Mouse (Mus musculus) heart, adult 8-10 months (tissue): ENCODE data around the gene Ribc2. TPM values are rescaled to one million over a fixed set of nuclear protein-coding genes. Genes with fewer than 3 reads are reported as not detected.

Experiments used
- DNase-seq: peaks from one replicate; pipeline ENCODE4 v3.0.0; 2022; ENCODE audit warnings: low spot score
- total RNA-seq, 4 experiments: library from RNA; stranded (reverse); gene quantifications; 2 replicates each; pipeline ENCODE4 v1.2.4; 2022

Ribc2 gene
- total RNA-seq, 4 experiments from 2014 or later = not detected

- DNase-seq = peak; percentile 54
These were observed 47.8 kb downstream of the Ribc2 start for GRCm38 (mm10) chr15:85179528-85180180.

DNA sequence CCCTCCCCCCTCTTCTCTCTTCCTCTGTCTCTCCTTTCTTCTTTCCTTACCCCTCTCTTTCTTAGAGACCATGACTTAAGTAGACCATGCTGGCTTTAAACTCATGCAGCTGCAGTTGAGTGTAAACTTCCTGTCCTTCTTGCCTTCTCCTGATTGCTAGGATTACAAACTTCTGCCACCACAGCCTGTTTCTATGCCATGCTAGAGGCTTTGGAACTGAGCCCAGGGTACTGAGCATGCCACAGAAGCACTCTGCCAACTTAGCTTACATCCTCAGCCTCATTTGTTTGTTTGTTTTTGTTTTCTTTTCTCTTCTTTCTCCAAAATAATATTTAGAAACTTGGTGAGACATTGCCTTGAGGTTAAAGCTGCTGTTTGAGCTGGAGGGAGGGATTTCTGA, 48.5 kb downstream of the Ribc2 start:
- no peak for DNase-seq

- no peak for DNase-seq
These were observed 50.2 kb downstream of the Ribc2 start for GRCm38 (mm10) chr15:85182063-85182462.

DNA sequence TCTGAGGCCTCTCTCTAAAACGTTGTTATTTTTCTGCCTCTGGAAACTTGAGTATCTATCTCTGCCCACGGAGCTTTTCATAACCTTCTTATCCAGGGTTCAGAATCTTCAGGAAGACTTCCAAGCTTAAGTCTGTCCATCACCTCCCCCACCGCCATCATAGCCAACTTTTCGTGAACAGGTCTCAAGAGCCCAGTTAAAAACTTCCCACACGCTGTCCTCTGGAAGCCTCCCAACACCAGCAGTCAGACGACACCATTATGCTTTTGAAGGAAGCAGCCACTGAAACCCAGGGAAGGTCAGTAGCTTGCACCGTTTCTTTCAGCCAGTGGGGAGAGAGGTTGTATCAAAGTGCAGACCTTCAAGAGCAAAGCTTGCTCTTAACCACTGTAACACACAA, 55.0 kb downstream of the Ribc2 start:
- DNase-seq = no peak

GRCm38 (mm10) chr15:85188167-85188778, 56.4 kb downstream of the Ribc2 start:
- DNase-seq = no peak

Other genes with a start within 250 kb of the Ribc2 start
- gene Gm29666, start 212.0 kb upstream of the Ribc2 start, total RNA-seq = under 1 TPM; 0.08 to 0.19 (median 0.12) TPM
- gene Nup50, start 208.7 kb upstream of the Ribc2 start, total RNA-seq = 10 to 100 TPM; 14.8 to 16.6 (median 15.9) TPM
- 10 to 100 TPM; 30.5 to 36.5 (median 33.8) TPM for gene 5031439G07Rik, start 143.5 kb upstream of the Ribc2 start, total RNA-seq
- gene Upk3a, start 114.9 kb upstream of the Ribc2 start, total RNA-seq = not detected
- 1 to 10 TPM; 6.1 to 7.7 (median 6.9) TPM for gene Fam118a, start 103.1 kb upstream of the Ribc2 start, total RNA-seq
- not detected for gene Smc1b, start 114 bp upstream of the Ribc2 start, total RNA-seq
- 10 to 100 TPM; 52.9 to 86.6 (median 70.1) TPM for gene Fbln1, start 73.9 kb downstream of the Ribc2 start, total RNA-seq
- 10 to 100 TPM; 76.3 to 81.5 (median 77.6) TPM for gene Atxn10, start 204.2 kb downstream of the Ribc2 start, total RNA-seq